Mouse (Mus musculus) liver, embryonic 14.5 days (tissue): ENCODE measurements around the gene Bmi1. TPM values are rescaled to one million over a fixed set of nuclear protein-coding genes. Genes with fewer than 3 reads are reported as not detected.

Source experiments
- ATAC-seq: fragments of 200-750 bp; cut with Nextera tagmentation; 2 replicates; pipeline ENCODE4 v1.8.0; 2017; ENCODE audit warnings: moderate number of reproducible peaks, mild to moderate bottlenecking, moderate library complexity; ENCODE audit not compliant: insufficient read depth
- DNase-seq, 3 experiments: peaks; one replicate each; pipeline ENCODE4 v3.0.0-alpha.2; 2012 to 2013; ENCODE audit warnings: low read depth in 3 of 3, low spot score in 3 of 3
- H3K27ac ChIP-seq: fragments of 300-500 bp; sonication (generic); 2 replicates; pipeline ENCODE4 v1.5.1; 2014; ENCODE audit warnings: moderate library complexity, mild to moderate bottlenecking, control low read depth, inconsistent platforms
- H3K27me3 ChIP-seq: fragments of 300-500 bp; sonication (generic); 2 replicates; pipeline ENCODE4 v1.6.1; 2014; ENCODE audit warnings: mild to moderate bottlenecking, low read length, moderate library complexity; ENCODE audit not compliant: control insufficient read depth, insufficient read depth
- H3K36me3 ChIP-seq: fragments of 300-500 bp; sonication (generic); replicated peaks from 2 replicates; pipeline ENCODE4 v1.6.1; 2014; ENCODE audit warnings: low read depth; ENCODE audit not compliant: control insufficient read depth, insufficient read depth
- H3K4me1 ChIP-seq, 2 experiments: fragments of 200-500 bp in 1 of 2; fragments of 300-500 bp in 1 of 2; sonication (generic) in 1 of 2; replicated peaks; 2 replicates each; pipeline ENCODE4 v1.6.1; 2012 to 2014; ENCODE audit warnings: antibody characterized with exemption in 1 of 2, inconsistent platforms in 1 of 2, low read length in 1 of 2; ENCODE audit not compliant: control insufficient read depth in 2 of 2, insufficient read depth in 2 of 2
- H3K4me2 ChIP-seq: fragments of 300-500 bp; sonication (generic); 2 replicates; pipeline ENCODE4 v1.6.1; 2014; ENCODE audit warnings: low read depth, mild to moderate bottlenecking, control low read depth, moderate library complexity
- H3K4me3 ChIP-seq, 2 experiments: fragments of 200-500 bp in 1 of 2; fragments of 300-500 bp in 1 of 2; sonication (generic) in 1 of 2; 2 replicates each; pipeline ENCODE4 v1.5.1; 2012 to 2014; ENCODE audit warnings: low read depth in 2 of 2, low read length in 2 of 2, mild to moderate bottlenecking in 2 of 2, control low read depth in 1 of 2, inconsistent platforms in 1 of 2, moderate library complexity in 1 of 2; ENCODE audit not compliant: insufficient read depth in 1 of 2
- H3K9ac ChIP-seq: fragments of 300-500 bp; sonication (generic); replicated peaks from 2 replicates; pipeline ENCODE4 v1.6.1; 2014; ENCODE audit warnings: mild to moderate bottlenecking, control low read depth, moderate library complexity
- H3K9me3 ChIP-seq: fragments of 300-500 bp; sonication (generic); 2 replicates; pipeline ENCODE4 v1.6.1; 2016; ENCODE audit warnings: low read length, mixed read lengths; ENCODE audit not compliant: control insufficient read depth
- CTCF ChIP-seq: IDR thresholded peaks from 2 replicates; pipeline ENCODE4 v1.5.1; 2016; ENCODE audit warnings: antibody characterized with exemption, low read depth, control low read depth
- EP300 ChIP-seq: IDR thresholded peaks from 2 replicates; pipeline ENCODE4 v1.6.1; 2016; ENCODE audit warnings: antibody characterized with exemption, low read depth
- WGBS: fragments of 180-500 bp; shearing (Covaris S2); extraction: QIAGEN DNeasy Blood & Tissue Kit; methylation state at CpG from one replicate; pipeline ENCODE4 v1.1.7; 2014; ENCODE audit not compliant: insufficient replicate concordance; 5-methylcytosine and 5-hydroxymethylcytosine counted together
- polyA plus RNA-seq, 2 experiments: library from polyadenylated mRNA; depleted of rRNA in 1 of 2; stranded (reverse) in 1 of 2; unstranded in 1 of 2; fragments of >200 nt; fragmentation: Nextera tagmentation in 1 of 2; extraction: Ambion mirVana in 1 of 2; gene quantifications; 2 replicates each; pipeline versions ENCODE4 v1.2.1 to v1.2.3; 2012 to 2014

The Bmi1 gene
- polyA plus RNA-seq, 2 experiments = 5.8 TPM

DNA sequence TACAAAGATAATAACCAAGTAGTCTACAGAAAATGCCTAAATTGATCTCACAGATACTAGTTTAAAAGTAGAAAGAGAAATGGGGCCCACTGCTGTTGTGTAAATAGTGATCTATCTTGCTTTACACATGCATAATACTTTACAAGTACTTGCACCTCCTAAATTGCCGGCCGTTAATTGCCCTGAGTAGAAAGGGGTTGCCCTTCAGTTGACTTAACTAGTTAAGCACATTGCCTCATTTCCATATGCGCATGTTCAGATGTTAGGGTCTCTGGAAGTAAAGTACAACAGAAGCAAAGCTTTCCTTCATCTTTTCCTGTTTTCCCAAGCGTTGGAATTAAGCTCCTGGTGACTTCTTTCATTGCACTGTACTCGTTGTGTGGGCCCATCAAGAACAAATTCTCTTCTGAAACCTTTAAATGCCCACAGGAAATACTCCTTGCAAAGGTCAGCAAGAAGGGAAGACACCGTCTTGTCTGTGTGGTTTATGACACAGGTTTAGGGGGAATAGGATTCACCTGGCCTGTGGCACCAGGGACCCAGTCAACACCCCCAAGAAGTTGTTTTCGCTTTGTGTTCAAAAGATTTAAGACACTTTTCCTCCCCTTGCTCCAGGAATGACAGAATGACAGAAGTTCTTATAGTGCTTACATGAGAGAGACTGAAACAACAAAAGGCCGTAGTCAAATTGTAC lies 10.2 kb downstream of the Bmi1 start:
- Histone ChIP-seq H3K27me3 (peaks cover 57% of the 10 kb centered on the region), H3K9me3 (no peaks in the 10 kb centered on the region), H3K4me2 (no peak overlapping the region), H3K4me3 (no peak overlapping the region), H3K9ac (no peak overlapping the region), H3K36me3 (no peaks in the 10 kb centered on the region), H3K4me1 (peaks cover 0 to 4% of the 10 kb centered on the region in 2 experiments; a peak in 1 of 4 replicates), H3K27ac (no peak overlapping the region)
- TF ChIP-seq CTCF = no peak
- no peak for TF ChIP-seq EP300
- no peak for DNase-seq
- WGBS = 18% methylated on average over 8 of the region's 8 CpGs
- ATAC-seq = no peak

DNA sequence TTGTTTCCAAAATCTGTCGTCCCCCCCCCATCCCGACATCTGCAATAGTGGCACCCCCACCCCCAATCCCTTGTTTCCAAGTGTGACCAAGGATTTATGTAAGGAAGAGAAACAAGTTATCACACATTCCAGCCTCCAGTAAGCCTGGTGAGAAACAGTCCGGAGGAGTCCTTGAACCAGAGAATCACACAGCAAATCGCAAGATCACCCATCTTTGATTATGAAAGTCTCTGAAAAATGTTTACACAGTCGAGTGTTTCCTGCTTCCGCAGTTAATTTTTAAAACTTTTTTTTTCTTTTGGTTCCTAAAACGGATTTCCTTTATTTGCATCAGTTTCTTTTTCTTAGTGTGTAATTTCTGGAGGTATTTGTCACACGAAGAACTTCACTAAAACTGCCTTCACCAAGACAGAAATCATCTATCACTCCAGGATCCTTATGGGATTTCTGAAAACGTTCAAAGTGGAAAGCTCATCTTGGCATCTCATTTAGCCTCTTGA lies 10.9 kb downstream of the Bmi1 start:
- no peak for DNase-seq
- no peaks in the 10 kb centered on the region for H3K9me3 ChIP-seq
- peaks cover 65% of the 10 kb centered on the region for H3K27me3 ChIP-seq
- no peak for ATAC-seq
- peaks cover 0 to 4% of the 10 kb centered on the region in 2 experiments; a peak in 1 of 4 replicates for H3K4me1 ChIP-seq
- 3% methylated on average over 9 of the region's 9 CpGs for WGBS
- no peak overlapping the region for H3K27ac ChIP-seq
- H3K36me3 ChIP-seq = no peaks in the 10 kb centered on the region
- TF ChIP-seq CTCF (no peak), EP300 (no peak)
- H3K9ac ChIP-seq = no peak overlapping the region
- H3K4me2 ChIP-seq = no peak overlapping the region
- H3K4me3 ChIP-seq = no peak overlapping the region

- Histone ChIP-seq H3K4me3 (peak overlapping the region in 1 of 2 experiments; percentile 35; a peak in 1 of 4 replicates), H3K36me3 (no peaks in the 10 kb centered on the region), H3K9me3 (no peaks in the 10 kb centered on the region), H3K9ac (no peak overlapping the region), H3K4me2 (peak overlapping the region; percentile 42), H3K27ac (no peak overlapping the region), H3K4me1 (peaks cover 0 to 4% of the 10 kb centered on the region in 2 experiments; a peak in 1 of 4 replicates), H3K27me3 (peaks cover 70% of the 10 kb centered on the region)
- 4% methylated on average over 6 of the region's 6 CpGs for WGBS
- TF ChIP-seq CTCF (no peak), EP300 (no peak)
- DNase-seq (no peak), ATAC-seq (no peak)
Measured at GRCm38 (mm10) chr2:18688286-18688685, 11.5 kb downstream of the Bmi1 start.

- peaks cover 0 to 6% of the 10 kb centered on the region in 2 experiments; a peak in 1 of 4 replicates for H3K4me1 ChIP-seq
- H3K9me3 ChIP-seq = no peaks in the 10 kb centered on the region
- H3K4me2 ChIP-seq = peak overlapping the region; percentile 42
- H3K36me3 ChIP-seq = no peaks in the 10 kb centered on the region
- peaks cover 73% of the 10 kb centered on the region for H3K27me3 ChIP-seq
- no peak overlapping the region for H3K9ac ChIP-seq
- WGBS = under 1% methylated on average over 38 of the region's 45 CpGs
- DNase-seq (no peak), ATAC-seq (no peak)
- peak overlapping the region in 1 of 2 experiments; percentile 35; a peak in 2 of 4 replicates for H3K4me3 ChIP-seq
- TF ChIP-seq EP300 (no peak), CTCF (no peak)
- H3K27ac ChIP-seq = no peak overlapping the region
Measured at GRCm38 (mm10) chr2:18688708-18689063, 11.9 kb downstream of the Bmi1 start.

GRCm38 (mm10) chr2:18689064-18689921 lies 12.5 kb downstream of the Bmi1 start:
- under 1% methylated on average over 51 of the region's 51 CpGs for WGBS
- TF ChIP-seq EP300 (no peak), CTCF (no peak)
- Histone ChIP-seq H3K27ac (no peak overlapping the region), H3K4me3 (peak overlapping the region; percentile 35 to 40), H3K4me2 (peak overlapping the region; percentile 42), H3K4me1 (peaks cover 0 to 6% of the 10 kb centered on the region in 2 experiments; a peak in 1 of 4 replicates), H3K27me3 (peaks cover 78% of the 10 kb centered on the region), H3K9me3 (no peaks in the 10 kb centered on the region), H3K9ac (no peak overlapping the region), H3K36me3 (no peaks in the 10 kb centered on the region)
- ATAC-seq (no peak), DNase-seq (no peak)
